Mouse (Mus musculus) small intestine, adult 2 months (tissue): ENCODE measurements around the gene 1700016H13Rik.

Source experiments
- CTCF ChIP-seq: fragments of 200-500 bp; IDR thresholded peaks from 2 replicates; pipeline ENCODE4 v1.5.1; 2012; ENCODE audit warnings: low read depth, mild to moderate bottlenecking, control low read depth, inconsistent platforms, low read length, moderate library complexity, mixed read lengths; ENCODE audit not compliant: insufficient replicate concordance, insufficient read length; ENCODE audit errors: extremely low read depth
- POLR2A ChIP-seq: fragments of 200-500 bp; IDR thresholded peaks from 2 replicates; pipeline ENCODE4 v1.6.1; 2012; ENCODE audit warnings: low read depth, mild to moderate bottlenecking, control low read depth, inconsistent platforms, low read length, moderate library complexity

DNA sequence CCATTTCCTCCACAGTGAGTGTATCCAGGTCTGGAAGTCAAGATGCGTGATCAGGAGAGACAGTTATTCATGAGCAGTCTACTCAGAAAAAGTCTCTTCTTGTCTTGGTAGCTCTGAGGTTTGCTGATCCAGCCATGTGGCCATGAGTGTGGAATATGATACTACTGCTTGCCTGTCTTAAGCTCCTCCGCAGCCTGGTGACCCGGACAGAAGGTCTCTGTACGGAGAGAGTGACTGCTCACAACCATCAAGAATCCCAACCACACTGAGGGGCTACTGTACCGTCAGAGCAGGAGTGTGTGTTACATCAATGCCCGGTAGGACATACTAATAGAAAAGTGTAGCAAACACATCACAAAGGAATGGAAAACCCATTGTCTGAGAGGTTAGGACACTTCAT lies 22.1 kb upstream of the 1700016H13Rik start:
- TF ChIP-seq POLR2A (no peak), CTCF (no peak)
